23 mouse cellular contexts compared by ENCODE assay signal in the genomic region with DNA sequence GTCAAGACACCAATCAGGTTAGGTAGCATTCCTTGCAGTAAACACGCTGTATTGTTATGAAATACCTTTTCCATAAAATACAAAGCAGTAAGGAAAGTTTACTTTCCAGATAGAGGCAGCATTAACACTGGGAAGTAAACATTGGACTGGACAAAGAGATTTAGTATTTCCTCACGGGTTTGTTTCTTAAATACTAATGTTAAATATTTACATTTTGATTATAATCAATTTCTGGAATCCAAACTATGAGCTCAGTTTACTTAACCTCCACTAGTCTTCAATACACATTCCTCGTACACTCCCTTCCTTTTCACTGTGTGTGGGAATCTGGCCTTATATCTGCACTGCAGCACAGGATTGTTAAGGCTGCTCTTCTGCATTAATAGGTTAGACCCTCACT. TPM values are rescaled to one million over a fixed set of nuclear protein-coding genes. Genes with fewer than 3 reads are reported as not detected.
DNase-seq lines count a peak whose midpoint lies in the region; ATAC-seq and TF ChIP-seq lines count a peak whose summit lies in the region.
"Had no signal": no experiment of that assay in that cellular context is flagged by ENCODE, and none has a peak within 500 bp of the region (broad histone marks: within the 10 kb centered on the region; RNA-seq: fewer than 3 reads in every experiment).

No protein-coding gene starts in this region.

- H3K4me3 ChIP-seq in intestine, embryonic 15.5 days (replicated peaks), result no peak overlapping the region
- H3K4me3 ChIP-seq in intestine, postnatal 0 days (ENCODE audit: low read depth, low read length), result no peak overlapping the region
- H3K4me3 ChIP-seq in lung, embryonic 14.5 days (ENCODE audit: low read depth, low read length), result no peak overlapping the region
- H3K4me3 ChIP-seq in lung, adult 2 months (replicated peaks; ENCODE audit: extremely low read depth, low read depth, low read length), result no peak overlapping the region
- H3K4me3 ChIP-seq in midbrain, embryonic 10.5 days, result no peak overlapping the region
- H3K4me3 ChIP-seq: embryonic facial prominence, embryonic 13.5 days; forebrain, embryonic 12.5 days; heart, embryonic 10.5 days had no signal

- peak; percentile 55; the same call in 1 of the 2 replicates for ATAC-seq in intestine, embryonic 15.5 days
- ATAC-seq in intestine, postnatal 0 days, result no peak
- peak; percentile 89 for ATAC-seq in lung, embryonic 14.5 days (ENCODE audit: insufficient read depth)
- ATAC-seq: CD4-positive, CD25-positive, alpha-beta regulatory T cell, adult 4 months; forebrain, embryonic 16.5 days had no signal

- no peak for TF ChIP-seq CTCF in intestine, postnatal 0 days (IDR thresholded peaks at IDR 0.05; ENCODE audit: low read depth)
- TF ChIP-seq CTCF in lung, embryonic 14.5 days (IDR thresholded peaks at IDR 0.05; ENCODE audit: low read depth), result no peak
- TF ChIP-seq CTCF in lung, adult 2 months (IDR thresholded peaks at IDR 0.05; ENCODE audit: insufficient read depth, low read length), result no peak

- no peaks in the 10 kb centered on the region for H3K36me3 ChIP-seq in intestine, embryonic 15.5 days
- H3K36me3 ChIP-seq in intestine, postnatal 0 days (ENCODE audit: control insufficient read depth, insufficient read depth), result no peaks in the 10 kb centered on the region
- no peaks in the 10 kb centered on the region for H3K36me3 ChIP-seq in lung, embryonic 14.5 days (ENCODE audit: insufficient read depth)
- no peaks in the 10 kb centered on the region for H3K36me3 ChIP-seq in midbrain, embryonic 10.5 days
- H3K36me3 ChIP-seq: embryonic facial prominence, embryonic 13.5 days; forebrain, embryonic 12.5 days; G1E; heart, embryonic 10.5 days had no signal

- TF ChIP-seq POLR2A in lung, adult 2 months (IDR thresholded peaks at IDR 0.05; ENCODE audit: borderline replicate concordance, extremely low read depth, low read depth, low read length), result no peak

- no peak overlapping the region for H3K4me2 ChIP-seq in intestine, embryonic 15.5 days (replicated peaks)
- no peak overlapping the region for H3K4me2 ChIP-seq in intestine, postnatal 0 days (replicated peaks; ENCODE audit: low read depth)
- H3K4me2 ChIP-seq in lung, embryonic 14.5 days, result no peak overlapping the region
- H3K4me2 ChIP-seq: embryonic facial prominence, embryonic 13.5 days; forebrain, embryonic 12.5 days had no signal

- no peaks in the 10 kb centered on the region for H3K27me3 ChIP-seq in intestine, embryonic 15.5 days (replicated peaks)
- H3K27me3 ChIP-seq in intestine, postnatal 0 days (replicated peaks; ENCODE audit: control insufficient read depth, insufficient read depth, low read length), result no peaks in the 10 kb centered on the region
- no peaks in the 10 kb centered on the region for H3K27me3 ChIP-seq in lung, embryonic 14.5 days (ENCODE audit: insufficient read depth, low read length)
- H3K27me3 ChIP-seq in midbrain, embryonic 10.5 days (ENCODE audit: low read depth, poor library complexity, severe bottlenecking), result no peaks in the 10 kb centered on the region
- H3K27me3 ChIP-seq: embryonic facial prominence, embryonic 13.5 days; forebrain, embryonic 12.5 days had no signal

- peak; percentile 28 for DNase-seq in lung, embryonic 14.5 days
- DNase-seq in lung, postnatal 36 days, result no peak
- DNase-seq in lung, postnatal 25 days (ENCODE audit: low spot score), result peak; percentile 22
- no peak for DNase-seq in lung, adult 2 months
- DNase-seq in midbrain, embryonic 10.5 days (ENCODE audit: low spot score), result no peak
- DNase-seq: adrenal gland, adult 8-10 months; adrenal gland, postnatal 36 days; B cell, adult 2 months; cerebellum, adult 11-12 months; cerebellum, adult 9-11 months; cerebellum, postnatal 36 days; gastrocnemius, postnatal 10 days; heart, adult 18-20 months; heart, postnatal 10 days; heart, postnatal 4 days had no signal

- no peak overlapping the region for H3K9ac ChIP-seq in intestine, embryonic 15.5 days
- no peak overlapping the region for H3K9ac ChIP-seq in intestine, postnatal 0 days (ENCODE audit: low read depth, low read length)
- no peak overlapping the region for H3K9ac ChIP-seq in lung, embryonic 14.5 days
- H3K9ac ChIP-seq: embryonic facial prominence, embryonic 13.5 days; forebrain, embryonic 12.5 days had no signal

- 24% methylated on average over 3 of the region's 3 CpGs for WGBS in intestine, embryonic 15.5 days
- WGBS in intestine, postnatal 0 days, result 31% methylated on average over 3 of the region's 3 CpGs
- 23% methylated on average over 3 of the region's 3 CpGs for WGBS in lung, embryonic 14.5 days
- WGBS in lung, adult 2 months, result 23% methylated on average over 3 of the region's 3 CpGs
- 71% methylated on average over 3 of the region's 3 CpGs for WGBS in midbrain, embryonic 10.5 days

- H3K4me1 ChIP-seq in intestine, embryonic 15.5 days (replicated peaks), result no peaks in the 10 kb centered on the region
- H3K4me1 ChIP-seq in intestine, postnatal 0 days (replicated peaks; ENCODE audit: control insufficient read depth, insufficient read depth, low read length), result no peaks in the 10 kb centered on the region
- H3K4me1 ChIP-seq in lung, embryonic 14.5 days (ENCODE audit: insufficient read depth), result no peaks in the 10 kb centered on the region
- H3K4me1 ChIP-seq in lung, adult 2 months (ENCODE audit: control insufficient read depth, insufficient read depth, low read length), result peaks cover 12% of the 10 kb centered on the region
- H3K4me1 ChIP-seq in midbrain, embryonic 10.5 days, result no peaks in the 10 kb centered on the region
- H3K4me1 ChIP-seq: embryonic facial prominence, embryonic 13.5 days; forebrain, embryonic 12.5 days; heart, embryonic 10.5 days had no signal

- no peaks in the 10 kb centered on the region for H3K9me3 ChIP-seq in intestine, embryonic 15.5 days
- no peaks in the 10 kb centered on the region for H3K9me3 ChIP-seq in intestine, postnatal 0 days (ENCODE audit: control insufficient read depth)
- no peaks in the 10 kb centered on the region for H3K9me3 ChIP-seq in lung, embryonic 14.5 days (ENCODE audit: low read depth, low read length)
- H3K9me3 ChIP-seq in midbrain, embryonic 10.5 days (replicated peaks), result no peaks in the 10 kb centered on the region
- H3K9me3 ChIP-seq: embryonic facial prominence, embryonic 13.5 days; forebrain, embryonic 12.5 days; heart, embryonic 10.5 days had no signal

- no peak overlapping the region for H3K27ac ChIP-seq in intestine, embryonic 15.5 days
- H3K27ac ChIP-seq in intestine, postnatal 0 days (ENCODE audit: low read depth, low read length), result no peak overlapping the region
- no peak overlapping the region for H3K27ac ChIP-seq in lung, embryonic 14.5 days (ENCODE audit: low read depth)
- H3K27ac ChIP-seq in midbrain, embryonic 10.5 days (replicated peaks), result no peak overlapping the region
- H3K27ac ChIP-seq: embryonic facial prominence, embryonic 13.5 days; forebrain, embryonic 12.5 days; heart, embryonic 10.5 days had no signal

RNA-seq across cellular contexts. Expression of a gene that starts 15.9 kb away (rescaled TPM):
- 2.3 and 2.8 TPM in 2 replicates for polyA plus RNA-seq in intestine, embryonic 15.5 days (2015; fragmentation: Nextera tagmentation; extraction: Ambion mirVana)
- 1.4 and 1.5 TPM in 2 replicates for polyA plus RNA-seq in intestine, postnatal 0 days (2015; fragmentation: Nextera tagmentation; extraction: Ambion mirVana)
- polyA plus RNA-seq in lung, embryonic 14.5 days (2014; fragmentation: Nextera tagmentation; extraction: Ambion mirVana), result 6.4 and 7.2 TPM in 2 replicates
- 2.0 and 5.1 TPM in 2 replicates for polyA plus RNA-seq in lung, adult 2 months (2012; rRNA removed)
- polyA plus RNA-seq in midbrain, embryonic 10.5 days (2016; fragmentation: Nextera tagmentation; extraction: Ambion mirVana), result 0.46 and 0.62 TPM in 2 replicates
- polyA plus RNA-seq: G1E had no signal

RNA-seq across cellular contexts. Expression of a gene that starts 37.6 kb away (rescaled TPM):
- polyA plus RNA-seq in intestine, embryonic 15.5 days (2015; fragmentation: Nextera tagmentation; extraction: Ambion mirVana), result 2.2 and 2.9 TPM in 2 replicates
- 145 and 146 TPM in 2 replicates for polyA plus RNA-seq in intestine, postnatal 0 days (2015; fragmentation: Nextera tagmentation; extraction: Ambion mirVana)
- 0.20 and 0.43 TPM in 2 replicates for polyA plus RNA-seq in lung, embryonic 14.5 days (2014; fragmentation: Nextera tagmentation; extraction: Ambion mirVana)
- polyA plus RNA-seq in lung, adult 2 months (2012; rRNA removed), result 0.09 and 0.11 TPM in 2 replicates
- 0.17 and 0.21 TPM in 2 replicates for polyA plus RNA-seq in midbrain, embryonic 10.5 days (2016; fragmentation: Nextera tagmentation; extraction: Ambion mirVana)
- polyA plus RNA-seq: CD4-positive, CD25-positive, alpha-beta regulatory T cell, adult 4 months; G1E had no signal

Comparison
In these comparisons a context has a peak if more than half of its experiments do, and no peak if none do; other contexts are left out.
1. DNase-seq: peak in lung, embryonic 14.5 days (single experiment) and lung, postnatal 25 days (single experiment); none in lung, postnatal 36 days (single experiment), lung, adult 2 months (single experiment) and midbrain, embryonic 10.5 days (single experiment).
2. RNA of a gene that starts 37.6 kb away (polyA plus RNA-seq): 145 to 146 TPM in intestine, postnatal 0 days; 2.2 to 2.9 TPM in intestine, embryonic 15.5 days, 0.20 to 0.43 TPM in lung, embryonic 14.5 days, 0.17 to 0.21 TPM in midbrain, embryonic 10.5 days and 0.09 to 0.11 TPM in lung, adult 2 months; every median in the first group is over 10 times any median in the second.